Mouse (Mus musculus) ovary, postnatal 36 days (tissue): ENCODE results near the gene Eras.
"Not testable (repeated sequence)": the region's sequence is repeated elsewhere in the genome, so short reads cannot be mapped to it uniquely, and the experiment has no call there.

Source experiments
- DNase-seq: peaks from one replicate; pipeline ENCODE4 v3.0.0; 2022; ENCODE audit warnings: low spot score, mixed read lengths

Eras gene

DNA sequence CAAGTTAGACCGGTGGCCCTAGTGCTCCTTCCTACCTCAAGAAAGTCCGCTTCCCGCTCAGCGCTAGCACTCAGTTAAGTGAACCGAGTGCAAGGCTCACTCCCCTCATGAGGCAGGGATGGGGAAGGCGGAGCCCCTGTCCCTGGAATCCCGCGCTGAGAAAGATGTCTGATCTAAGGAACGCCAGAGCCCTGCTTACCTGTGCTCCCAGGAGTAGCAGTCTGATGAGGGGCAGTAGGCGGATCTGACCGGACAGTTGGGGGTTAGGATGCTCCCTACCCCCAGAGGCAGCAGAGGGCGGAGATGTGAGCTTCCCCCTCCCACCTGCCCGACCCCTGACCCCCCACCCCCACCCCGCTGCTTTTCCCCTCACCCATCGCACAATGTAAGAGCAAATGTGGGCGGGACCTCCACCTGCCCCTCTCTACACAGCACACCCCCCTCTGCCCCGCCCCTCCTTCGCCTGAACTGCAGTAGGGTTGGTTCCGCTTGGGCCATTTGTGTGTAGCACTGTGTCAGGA is at the start of gene Eras:
Eras (minus strand) TSS at position 338 of the 521 bp plus-strand sequence.
- DNase-seq = no peak

- DNase-seq = no peak
Observed at GRCm38 (mm10) chrX:7977892-7978291, 49.5 kb upstream of the Eras start, which contains the start of gene Gata1. TSS of gene Gata1 (minus strand) at chrX:7978071.

GRCm38 (mm10) chrX:7971292-7971691 is 42.9 kb upstream of the Eras start:
- no peak for DNase-seq

GRCm38 (mm10) chrX:7968899-7969298 is 40.5 kb upstream of the Eras start:
- DNase-seq = no peak

GRCm38 (mm10) chrX:7968226-7968625 is 39.8 kb upstream of the Eras start:
- no peak for DNase-seq

- no peak for DNase-seq
Observed at GRCm38 (mm10) chrX:7967596-7968201, 39.3 kb upstream of the Eras start.

DNA sequence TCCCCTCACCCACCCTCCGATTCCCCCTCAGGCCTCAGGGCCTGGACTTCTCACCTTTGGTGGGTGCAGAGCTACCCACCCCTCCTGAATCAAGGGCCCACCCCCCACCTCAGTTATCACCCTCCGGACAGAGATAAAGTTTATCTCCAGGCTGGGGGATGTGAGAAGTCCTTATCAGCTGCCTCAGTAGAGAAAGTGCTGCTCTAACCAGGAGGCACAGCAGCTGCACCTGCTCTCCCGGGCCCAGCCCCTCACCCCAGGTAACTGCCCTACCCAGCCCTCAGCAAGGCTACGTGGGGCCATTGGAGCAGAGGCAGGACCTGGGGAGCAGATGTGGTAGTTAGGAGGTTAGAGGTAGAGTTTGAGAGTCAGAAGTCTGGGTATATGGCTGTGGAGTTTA is 37.8 kb upstream of the Eras start:
- no peak for DNase-seq

DNA sequence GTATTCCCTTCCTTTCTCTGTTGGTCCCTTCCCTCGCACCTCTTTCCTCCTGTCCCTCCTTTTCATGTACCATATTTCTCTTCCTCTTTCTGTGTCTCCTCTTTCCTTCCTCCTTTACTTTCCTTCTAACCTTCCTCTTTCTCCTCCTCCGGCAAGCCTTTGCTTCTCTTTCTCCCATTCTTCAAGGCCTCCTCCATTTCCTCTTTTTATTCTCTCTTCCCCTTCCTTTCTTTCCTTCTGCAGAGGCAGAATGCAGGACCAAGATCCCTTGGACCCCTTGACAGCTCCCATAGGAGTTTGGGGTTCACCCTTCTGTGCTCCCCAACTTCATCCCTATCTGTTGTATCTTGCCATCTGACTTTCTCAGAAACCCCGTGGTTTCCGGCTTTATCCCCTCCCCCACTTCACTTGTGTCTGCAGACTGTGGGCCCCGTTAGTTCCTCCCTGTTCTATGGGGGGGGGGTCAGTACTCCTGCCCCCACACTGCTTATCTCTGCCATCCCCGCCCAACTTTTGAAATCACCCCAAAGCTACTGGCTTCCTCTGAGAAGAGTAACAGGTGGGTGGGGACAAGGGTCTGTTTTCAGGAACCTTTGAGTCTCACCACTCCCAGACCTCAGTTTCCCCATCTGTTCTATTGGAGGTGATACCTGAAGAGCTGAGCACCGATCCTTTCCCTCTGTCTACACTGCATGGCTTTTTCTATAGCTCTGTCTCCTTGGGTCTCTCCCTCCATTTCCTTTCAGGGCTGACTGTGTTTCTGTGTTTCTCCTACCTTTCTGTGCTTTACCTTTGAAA is 35.6 kb upstream of the Eras start:
- no peak for DNase-seq

- no peak for DNase-seq
Observed at GRCm38 (mm10) chrX:7958868-7959267, 30.5 kb upstream of the Eras start.

DNA sequence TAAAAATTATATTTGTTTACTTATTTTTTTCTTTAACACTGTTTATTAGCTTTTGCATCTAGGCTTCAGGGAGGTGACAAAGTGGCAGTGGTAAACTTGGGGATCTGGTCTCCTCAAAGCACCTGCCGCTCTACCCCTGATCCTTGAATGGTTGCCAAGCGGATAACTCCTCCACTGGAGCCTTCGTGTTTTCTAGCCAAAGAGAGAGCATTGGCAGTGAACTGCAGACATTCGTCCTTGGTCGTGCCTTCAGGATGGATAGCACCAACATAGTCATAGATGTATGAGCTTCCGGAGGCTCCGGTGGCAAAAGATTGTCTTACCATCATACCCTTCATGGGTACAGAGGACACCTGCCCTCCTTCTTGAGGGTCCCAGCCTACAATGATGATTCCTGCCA is 21.7 kb upstream of the Eras start:
- DNase-seq = no peak

DNA sequence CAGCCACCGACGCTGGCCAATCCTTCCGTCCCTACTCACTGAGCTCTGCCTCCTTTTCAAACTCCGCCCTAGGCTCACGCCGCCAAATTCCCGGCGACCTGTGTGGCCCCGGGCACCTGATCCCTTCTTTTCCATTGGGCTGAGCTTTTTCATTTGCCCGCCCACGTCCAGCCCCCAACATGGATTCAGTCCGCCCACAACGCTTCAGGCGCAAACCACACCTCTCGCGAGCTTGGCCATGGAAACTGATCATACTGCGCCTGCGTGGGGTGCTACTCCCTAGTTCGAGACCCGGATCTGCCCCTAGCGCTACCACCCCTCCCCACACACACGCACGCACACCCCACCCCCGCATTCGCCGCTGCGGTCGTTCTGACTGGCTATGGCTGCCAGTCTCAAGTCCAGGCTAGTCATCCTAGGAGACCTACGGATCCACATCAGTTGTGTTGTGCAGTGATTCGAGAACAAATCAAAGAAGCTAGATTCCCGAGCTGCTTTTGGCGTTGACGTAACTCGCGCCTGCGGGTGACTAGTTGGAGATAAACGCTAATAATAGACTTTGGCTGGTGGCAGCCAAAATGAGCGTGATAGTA is 19.6 kb upstream of the Eras start:
- DNase-seq = peak; percentile 89

GRCm38 (mm10) chrX:7947108-7947899 is 18.9 kb upstream of the Eras start, which contains the start of gene Hdac6:
TSS of gene Hdac6 (minus strand) at chrX:7947889.
- DNase-seq = no peak

- no peak for DNase-seq
Observed at GRCm38 (mm10) chrX:7945618-7946017, 17.2 kb upstream of the Eras start.

DNA sequence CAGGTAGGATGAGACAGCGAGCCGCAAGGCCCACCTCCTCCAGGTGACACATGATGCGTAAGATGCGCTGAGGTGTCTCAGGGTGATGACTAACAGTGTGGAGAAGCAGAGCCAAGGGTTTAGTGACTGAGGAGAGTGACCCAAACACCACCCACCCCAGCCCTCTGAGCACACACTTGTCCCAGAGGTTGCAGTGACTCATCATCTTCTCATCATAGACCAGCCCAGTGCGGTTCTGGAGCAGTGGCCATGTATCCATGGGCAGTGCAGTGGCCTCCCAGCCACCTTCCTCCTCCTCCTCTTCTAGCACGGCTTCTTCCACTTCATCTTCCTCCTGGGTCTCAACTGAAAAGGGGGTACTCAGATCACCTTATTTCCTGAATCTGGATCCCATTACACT is 9.3 kb upstream of the Eras start:
- DNase-seq = no peak

DNA sequence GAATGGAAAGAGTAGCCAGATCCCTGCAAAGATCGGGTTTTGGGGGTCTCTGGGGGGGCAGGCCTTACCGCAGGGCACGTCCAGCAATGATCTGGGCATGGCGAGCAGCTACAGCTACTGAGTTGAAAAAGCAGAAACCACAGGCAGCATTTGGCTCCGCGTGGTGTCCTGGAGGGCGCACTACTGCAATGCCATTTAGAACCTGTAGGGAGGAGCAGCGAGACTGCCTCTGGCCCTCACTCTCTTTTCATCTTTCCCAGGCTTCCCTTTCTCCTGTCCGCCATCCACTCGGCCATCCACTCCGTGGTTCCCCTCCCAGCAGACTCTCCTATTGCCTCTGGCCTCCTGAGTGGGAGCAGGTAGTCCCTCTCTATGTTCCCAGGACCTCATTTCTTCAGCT is 8.5 kb upstream of the Eras start:
- DNase-seq = no peak

- no peak for DNase-seq
Observed at GRCm38 (mm10) chrX:7927116-7927515, 1.3 kb downstream of the Eras start.

GRCm38 (mm10) chrX:7926266-7926665 is 2.1 kb downstream of the Eras start:
- no peak for DNase-seq

DNA sequence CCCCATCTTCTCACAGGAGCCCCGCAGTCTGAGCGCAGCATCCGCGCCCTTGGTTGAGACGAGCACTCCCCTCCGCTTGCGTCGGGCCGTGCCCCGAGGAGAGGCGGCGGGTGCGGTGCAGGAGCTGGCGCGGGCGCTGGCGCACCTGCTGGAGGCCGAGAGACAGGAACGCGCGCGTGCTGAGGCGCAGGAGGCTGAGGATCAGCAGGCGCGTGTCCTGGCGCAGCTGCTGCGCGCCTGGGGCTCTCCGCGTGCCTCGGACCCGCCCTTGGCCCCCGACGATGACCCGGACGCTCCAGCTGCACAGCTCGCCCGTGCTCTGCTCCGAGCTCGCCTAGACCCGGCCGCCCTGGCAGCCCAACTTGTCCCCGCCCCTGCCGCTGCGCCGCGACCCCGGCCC is 6.4 kb downstream of the Eras start:
- DNase-seq = no peak

DNA sequence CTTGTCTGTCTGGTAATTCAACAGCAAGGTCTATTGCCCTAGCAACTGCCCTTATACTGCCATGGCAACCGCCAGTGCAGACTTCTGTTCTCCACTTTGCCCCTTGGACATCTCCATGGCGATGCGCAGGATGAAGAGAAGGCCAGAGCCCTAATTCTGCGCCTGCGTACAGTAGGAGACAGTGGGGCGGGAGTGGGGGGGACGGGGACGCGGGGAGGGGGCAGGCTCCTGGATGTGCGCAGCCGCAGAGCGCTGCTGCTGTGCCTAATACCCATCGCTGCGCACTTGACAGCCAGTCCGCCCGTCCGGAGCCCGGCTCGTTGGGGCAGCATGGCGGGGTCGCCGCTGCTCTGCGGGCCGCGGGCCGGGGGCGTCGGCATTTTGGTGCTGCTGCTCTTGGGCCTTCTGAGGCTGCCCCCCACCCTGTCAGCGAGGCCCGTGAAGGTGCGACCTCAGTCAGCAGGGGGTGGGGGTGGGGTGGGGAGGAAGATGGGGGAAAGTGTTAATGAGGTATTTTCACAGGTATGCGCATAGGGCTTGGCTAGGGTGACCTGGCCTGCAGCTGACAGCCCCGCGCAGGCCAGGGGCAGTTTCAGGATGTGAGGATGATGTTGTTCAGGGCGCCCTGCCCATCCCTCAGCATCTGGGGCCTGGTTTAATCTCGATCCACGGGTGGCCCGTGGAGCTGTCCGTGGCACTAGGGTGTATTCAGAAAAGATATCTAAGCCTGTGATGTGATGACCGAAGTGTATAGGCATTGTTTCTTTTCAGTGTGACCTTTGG is 8.6 kb downstream of the Eras start, which contains the start of gene Pcsk1n:
Pcsk1n (plus strand) TSS at position 222 of the 783 bp plus-strand sequence.
- no peak for DNase-seq

DNA sequence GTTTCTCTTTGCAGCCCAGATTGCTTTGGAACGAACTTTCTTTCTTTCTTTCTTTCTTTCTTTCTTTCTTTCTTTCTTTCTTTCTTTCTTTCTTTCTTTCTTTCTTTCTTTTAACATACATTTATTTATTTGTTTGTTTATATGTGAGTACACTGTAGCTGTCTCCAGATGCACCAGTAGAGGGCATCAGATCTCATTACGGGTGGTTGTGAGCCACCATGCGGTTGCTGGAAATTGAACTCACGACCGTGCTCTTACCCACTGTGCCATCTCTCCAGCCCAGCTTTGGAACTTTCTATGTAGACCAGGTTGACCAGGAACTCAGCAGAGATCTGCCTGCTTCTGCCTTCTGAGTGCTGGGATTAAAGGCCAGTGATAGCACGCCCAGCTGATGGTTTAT is 10.4 kb downstream of the Eras start:
- not testable (repeated sequence) for DNase-seq

DNA sequence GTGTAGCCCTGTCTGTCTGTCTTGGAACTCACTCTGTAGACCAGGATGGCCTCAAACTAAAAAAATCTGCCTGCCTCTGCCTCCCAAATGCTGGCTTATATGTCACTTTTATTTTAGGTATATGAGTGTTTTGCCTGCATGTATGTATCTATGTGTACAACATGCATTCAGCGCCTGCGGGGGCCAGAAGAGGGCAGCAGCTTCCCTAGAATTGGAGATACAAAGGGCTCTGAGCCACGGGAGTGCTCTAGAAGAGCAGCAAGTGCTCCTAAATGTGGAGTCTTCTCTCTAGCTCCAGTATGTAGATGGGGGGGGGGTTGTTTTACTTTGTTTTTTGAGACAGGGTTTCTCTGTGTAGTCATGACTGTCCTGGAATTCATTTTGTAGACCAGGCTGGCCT is 12.7 kb downstream of the Eras start:
- peak; percentile 44 for DNase-seq
